Mouse (Mus musculus) heart, adult 11 months (tissue): ENCODE data around the gene Hebp1.

Source experiments
- DNase-seq: peaks from one replicate; pipeline ENCODE4 v3.0.0; 2022

Hebp1 gene

GRCm38 (mm10) chr6:135196707-135197106 is 1.1 kb downstream of the Hebp1 start:
- no peak for DNase-seq

- DNase-seq = no peak
Observed at GRCm38 (mm10) chr6:135194907-135195306, 2.9 kb downstream of the Hebp1 start.

- DNase-seq = no peak
Observed at GRCm38 (mm10) chr6:135193733-135194132, 4.1 kb downstream of the Hebp1 start.

- no peak for DNase-seq
Observed at GRCm38 (mm10) chr6:135192993-135193392, 4.8 kb downstream of the Hebp1 start.

- no peak for DNase-seq
Observed at GRCm38 (mm10) chr6:135191906-135192305, 5.9 kb downstream of the Hebp1 start.

GRCm38 (mm10) chr6:135190122-135190521 is 7.7 kb downstream of the Hebp1 start:
- no peak for DNase-seq

GRCm38 (mm10) chr6:135188629-135189028 is 9.2 kb downstream of the Hebp1 start:
- DNase-seq = no peak

- DNase-seq = no peak
Observed at GRCm38 (mm10) chr6:135187076-135187917, 10.5 kb downstream of the Hebp1 start.

- no peak for DNase-seq
Observed at GRCm38 (mm10) chr6:135183961-135184360, 13.9 kb downstream of the Hebp1 start.

- DNase-seq = no peak
Observed at GRCm38 (mm10) chr6:135182925-135183324, 14.9 kb downstream of the Hebp1 start.

GRCm38 (mm10) chr6:135178599-135178998 is 19.2 kb downstream of the Hebp1 start:
- no peak for DNase-seq

- DNase-seq = no peak
Observed at GRCm38 (mm10) chr6:135177271-135177670, 20.6 kb downstream of the Hebp1 start.

- no peak for DNase-seq
Observed at GRCm38 (mm10) chr6:135175014-135175413, 22.8 kb downstream of the Hebp1 start.

- DNase-seq = no peak
Observed at GRCm38 (mm10) chr6:135171736-135172135, 26.1 kb downstream of the Hebp1 start.

GRCm38 (mm10) chr6:135169246-135169645 is 28.6 kb downstream of the Hebp1 start:
- DNase-seq = no peak

GRCm38 (mm10) chr6:135168471-135168870 is 29.4 kb downstream of the Hebp1 start:
- DNase-seq = peak; percentile 96

- DNase-seq = peak; percentile 99
Observed at GRCm38 (mm10) chr6:135167380-135168311, 30.2 kb downstream of the Hebp1 start.

GRCm38 (mm10) chr6:135166712-135167111 is 31.1 kb downstream of the Hebp1 start:
- no peak for DNase-seq

- no peak for DNase-seq
Observed at GRCm38 (mm10) chr6:135166262-135166661, 31.6 kb downstream of the Hebp1 start.

GRCm38 (mm10) chr6:135165706-135166105 is 32.1 kb downstream of the Hebp1 start:
- no peak for DNase-seq

GRCm38 (mm10) chr6:135165191-135165590 is 32.6 kb downstream of the Hebp1 start:
- no peak for DNase-seq

GRCm38 (mm10) chr6:135162861-135163260 is 35.0 kb downstream of the Hebp1 start:
- DNase-seq = no peak

GRCm38 (mm10) chr6:135162311-135162710 is 35.5 kb downstream of the Hebp1 start:
- no peak for DNase-seq

GRCm38 (mm10) chr6:135161356-135161755 is 36.5 kb downstream of the Hebp1 start:
- no peak for DNase-seq
